Mouse (Mus musculus) midbrain, embryonic 16.5 days (tissue): ENCODE data around the gene Esrrb. TPM values are rescaled to one million over a fixed set of nuclear protein-coding genes. Genes with fewer than 3 reads are reported as not detected.
A peak's percentile ranks its signal among the peaks of the same experiment; 100 is the strongest.

Experiments
- ATAC-seq: fragments of 200-750 bp; cut with Nextera tagmentation; 2 replicates; pipeline ENCODE4 v1.8.0; 2017; ENCODE audit warnings: moderate TSS enrichment
- H3K27ac ChIP-seq: fragments of 300-500 bp; sonication (generic); 2 replicates; pipeline ENCODE4 v1.5.1; 2014; ENCODE audit warnings: mild to moderate bottlenecking, low read length, mixed read lengths
- H3K27me3 ChIP-seq: fragments of 300-500 bp; sonication (generic); 2 replicates; pipeline ENCODE4 v1.6.1; 2014; ENCODE audit warnings: low read depth, low read length, mixed read lengths; ENCODE audit not compliant: control insufficient read depth, insufficient read depth
- H3K36me3 ChIP-seq: fragments of 300-500 bp; sonication (generic); 2 replicates; pipeline ENCODE4 v1.6.1; 2014; ENCODE audit warnings: mild to moderate bottlenecking, low read length, moderate library complexity, mixed read lengths; ENCODE audit not compliant: control insufficient read depth, insufficient read depth
- H3K4me1 ChIP-seq: fragments of 300-500 bp; sonication (generic); 2 replicates; pipeline ENCODE4 v1.6.1; 2014; ENCODE audit warnings: mild to moderate bottlenecking, low read length, mixed read lengths; ENCODE audit not compliant: control insufficient read depth, insufficient read depth
- H3K4me2 ChIP-seq: fragments of 300-500 bp; sonication (generic); 2 replicates; pipeline ENCODE4 v1.6.1; 2014; ENCODE audit warnings: mild to moderate bottlenecking, low read length, mixed read lengths
- H3K4me3 ChIP-seq: fragments of 300-500 bp; sonication (generic); 2 replicates; pipeline ENCODE4 v1.5.1; 2014; ENCODE audit warnings: low read depth, mild to moderate bottlenecking, low read length, moderate library complexity, mixed read lengths
- H3K9ac ChIP-seq: fragments of 300-500 bp; sonication (generic); 2 replicates; pipeline ENCODE4 v1.6.1; 2014; ENCODE audit warnings: low read depth, low read length, mixed read lengths
- H3K9me3 ChIP-seq: fragments of 300-500 bp; sonication (generic); replicated peaks from 2 replicates; pipeline ENCODE4 v1.6.1; 2014; ENCODE audit warnings: mild to moderate bottlenecking, low read length, mixed read lengths; ENCODE audit not compliant: control insufficient read depth, poor library complexity, severe bottlenecking
- WGBS: fragments of 180-500 bp; shearing (Covaris S2); extraction: QIAGEN DNeasy Blood & Tissue Kit; methylation state at CpG from one replicate; pipeline ENCODE4 v1.1.7; 2014; 5-methylcytosine and 5-hydroxymethylcytosine counted together
- polyA plus RNA-seq: library from polyadenylated mRNA; unstranded; fragments of >200 nt; fragmentation: Nextera tagmentation; extraction: Ambion mirVana; gene quantifications from 2 replicates; pipeline ENCODE4 v1.2.1, GENCODE M21; 2015

Esrrb gene
- polyA plus RNA-seq, 1 experiment from 2014 or later: 4.7 TPM

GRCm38 (mm10) chr12:86394773-86395172, 33.9 kb downstream of the Esrrb start:
- H3K4me2 ChIP-seq: no peak overlapping the region
- H3K4me1 ChIP-seq: no peaks in the 10 kb centered on the region
- no peak for ATAC-seq
- H3K9ac ChIP-seq: no peak overlapping the region
- H3K27ac ChIP-seq: no peak overlapping the region
- no peaks in the 10 kb centered on the region for H3K36me3 ChIP-seq
- no peaks in the 10 kb centered on the region for H3K27me3 ChIP-seq
- WGBS: 90% methylated on average over 12 of the region's 12 CpGs
- H3K9me3 ChIP-seq: no peaks in the 10 kb centered on the region
- H3K4me3 ChIP-seq: no peak overlapping the region

GRCm38 (mm10) chr12:86395326-86395725, 34.4 kb downstream of the Esrrb start:
- H3K4me3 ChIP-seq: no peak overlapping the region
- H3K4me1 ChIP-seq: no peaks in the 10 kb centered on the region
- no peaks in the 10 kb centered on the region for H3K9me3 ChIP-seq
- no peak overlapping the region for H3K4me2 ChIP-seq
- no peaks in the 10 kb centered on the region for H3K36me3 ChIP-seq
- H3K9ac ChIP-seq: no peak overlapping the region
- 71% methylated on average over 7 of the region's 7 CpGs for WGBS
- no peaks in the 10 kb centered on the region for H3K27me3 ChIP-seq
- ATAC-seq: no peak
- no peak overlapping the region for H3K27ac ChIP-seq

- no peak overlapping the region for H3K27ac ChIP-seq
- WGBS: 25% methylated on average over 8 of the region's 8 CpGs
- no peak for ATAC-seq
- no peak overlapping the region for H3K4me2 ChIP-seq
- H3K9me3 ChIP-seq: no peaks in the 10 kb centered on the region
- no peaks in the 10 kb centered on the region for H3K36me3 ChIP-seq
- H3K4me3 ChIP-seq: no peak overlapping the region
- H3K9ac ChIP-seq: no peak overlapping the region
- H3K4me1 ChIP-seq: no peaks in the 10 kb centered on the region
- H3K27me3 ChIP-seq: 0 out of 2 replicates have a peak, but pooled peaks cover 4% of the 10 kb centered on the region
These were observed 37.8 kb downstream of the Esrrb start for GRCm38 (mm10) chr12:86398762-86399161.

GRCm38 (mm10) chr12:86402718-86403117, 41.8 kb downstream of the Esrrb start:
- Histone ChIP-seq H3K27me3 (peaks cover 7% of the 10 kb centered on the region; the same call in 1 of the 2 replicates), H3K9ac (no peak overlapping the region), H3K27ac (no peak overlapping the region), H3K4me3 (0 out of 2 replicates have a peak overlapping the region, but pooled peaks have one; percentile 3), H3K9me3 (no peaks in the 10 kb centered on the region; the same call in 1 of the 2 replicates), H3K36me3 (no peaks in the 10 kb centered on the region), H3K4me2 (peak overlapping the region; percentile 43), H3K4me1 (no peaks in the 10 kb centered on the region)
- peak; percentile 64 for ATAC-seq
- WGBS: 9% methylated on average over 21 of the region's 21 CpGs

GRCm38 (mm10) chr12:86421490-86421904, 60.6 kb downstream of the Esrrb start:
- Histone ChIP-seq H3K4me3 (peak overlapping the region; percentile 52), H3K9ac (peak overlapping the region; percentile 59), H3K27me3 (peaks cover 34% of the 10 kb centered on the region), H3K36me3 (no peaks in the 10 kb centered on the region), H3K27ac (peak overlapping the region; percentile 19; the same call in 1 of the 2 replicates), H3K9me3 (no peaks in the 10 kb centered on the region), H3K4me1 (peaks cover 19% of the 10 kb centered on the region), H3K4me2 (peak overlapping the region; percentile 80)
- 1% methylated on average over 37 of the region's 37 CpGs for WGBS
- ATAC-seq: peak; percentile 91

GRCm38 (mm10) chr12:86422166-86422910, 61.4 kb downstream of the Esrrb start:
- Histone ChIP-seq H3K4me2 (peak overlapping the region; percentile 80), H3K9ac (peak overlapping the region; percentile 59), H3K4me1 (peaks cover 19% of the 10 kb centered on the region), H3K9me3 (no peaks in the 10 kb centered on the region), H3K4me3 (peak overlapping the region; percentile 52), H3K36me3 (no peaks in the 10 kb centered on the region), H3K27me3 (peaks cover 34% of the 10 kb centered on the region), H3K27ac (peak overlapping the region; percentile 19; the same call in 1 of the 2 replicates)
- no peak for ATAC-seq
- WGBS: under 1% methylated on average over 59 of the region's 59 CpGs

GRCm38 (mm10) chr12:86423102-86423501, 62.2 kb downstream of the Esrrb start:
- peaks cover 34% of the 10 kb centered on the region for H3K27me3 ChIP-seq
- no peak overlapping the region for H3K9ac ChIP-seq
- no peaks in the 10 kb centered on the region for H3K36me3 ChIP-seq
- no peaks in the 10 kb centered on the region for H3K9me3 ChIP-seq
- H3K27ac ChIP-seq: no peak overlapping the region
- peak overlapping the region; percentile 52; the same call in 1 of the 2 replicates for H3K4me3 ChIP-seq
- ATAC-seq: no peak
- peak overlapping the region; percentile 80; the same call in 1 of the 2 replicates for H3K4me2 ChIP-seq
- WGBS: 4% methylated on average over 13 of the region's 13 CpGs
- peaks cover 19% of the 10 kb centered on the region for H3K4me1 ChIP-seq

GRCm38 (mm10) chr12:86427585-86427984, 66.7 kb downstream of the Esrrb start:
- Histone ChIP-seq H3K27me3 (peaks cover 16% of the 10 kb centered on the region), H3K4me2 (no peak overlapping the region), H3K4me3 (no peak overlapping the region), H3K4me1 (peaks cover 5% of the 10 kb centered on the region), H3K9ac (no peak overlapping the region), H3K9me3 (no peaks in the 10 kb centered on the region), H3K36me3 (no peaks in the 10 kb centered on the region), H3K27ac (no peak overlapping the region)
- 63% methylated on average over 2 of the region's 2 CpGs for WGBS
- ATAC-seq: no peak

GRCm38 (mm10) chr12:86431671-86432070, 70.8 kb downstream of the Esrrb start:
- 27% methylated on average over 5 of the region's 5 CpGs for WGBS
- H3K36me3 ChIP-seq: no peaks in the 10 kb centered on the region
- no peak for ATAC-seq

More at GRCm38 (mm10) chr12:86431671-86432070, 70.8 kb downstream of the Esrrb start:
- H3K9ac ChIP-seq: no peak overlapping the region
- no peak overlapping the region for H3K4me2 ChIP-seq
- H3K4me3 ChIP-seq: no peak overlapping the region
- no peaks in the 10 kb centered on the region; the same call in 1 of the 2 replicates for H3K27me3 ChIP-seq
- peaks cover 9% of the 10 kb centered on the region; the same call in 1 of the 2 replicates for H3K4me1 ChIP-seq
- no peak overlapping the region for H3K27ac ChIP-seq
- no peaks in the 10 kb centered on the region for H3K9me3 ChIP-seq
